Mouse (Mus musculus) stomach, postnatal 0 days (tissue): ENCODE data around the gene Ripor2. TPM values are rescaled to one million over a fixed set of nuclear protein-coding genes. Genes with fewer than 3 reads are reported as not detected.

Experiments used
- ATAC-seq: fragments of 200-750 bp; cut with Nextera tagmentation; 2 replicates; pipeline ENCODE4 v1.8.0; 2017; ENCODE audit not compliant: low FRiP score, low TSS enrichment
- DNase-seq: peaks from one replicate; pipeline ENCODE4 v3.0.0-alpha.2; 2016; ENCODE audit warnings: low spot score
- H3K27ac ChIP-seq: fragments of 300-500 bp; sonication (generic); replicated peaks from 2 replicates; pipeline ENCODE4 v1.5.1; 2014; ENCODE audit warnings: mild to moderate bottlenecking, control low read depth
- H3K27me3 ChIP-seq: fragments of 300-500 bp; sonication (generic); 2 replicates; pipeline ENCODE4 v1.6.1; 2014; ENCODE audit warnings: low read length; ENCODE audit not compliant: control insufficient read depth, insufficient read depth
- H3K36me3 ChIP-seq: fragments of 300-500 bp; sonication (generic); 2 replicates; pipeline ENCODE4 v1.6.1; 2014; ENCODE audit warnings: low read length, mixed read lengths; ENCODE audit not compliant: control insufficient read depth, insufficient read depth
- H3K4me1 ChIP-seq: fragments of 300-500 bp; sonication (generic); replicated peaks from 2 replicates; pipeline ENCODE4 v1.6.1; 2014; ENCODE audit warnings: antibody characterized with exemption; ENCODE audit not compliant: control insufficient read depth, insufficient read depth
- H3K4me2 ChIP-seq: fragments of 300-500 bp; sonication (generic); replicated peaks from 2 replicates; pipeline ENCODE4 v1.6.1; 2014; ENCODE audit warnings: low read depth, mild to moderate bottlenecking, control low read depth, moderate library complexity
- H3K4me3 ChIP-seq: fragments of 300-500 bp; sonication (generic); 2 replicates; pipeline ENCODE4 v1.5.1; 2014; ENCODE audit warnings: low read depth, low read length, control low read depth
- H3K9ac ChIP-seq: fragments of 300-500 bp; sonication (generic); 2 replicates; pipeline ENCODE4 v1.6.1; 2014; ENCODE audit warnings: mild to moderate bottlenecking, low read length, control low read depth, mixed read lengths
- H3K9me3 ChIP-seq: fragments of 300-500 bp; sonication (generic); 2 replicates; pipeline ENCODE4 v1.6.1; 2016; ENCODE audit warnings: low read length; ENCODE audit not compliant: control insufficient read depth
- CTCF ChIP-seq: IDR thresholded peaks from 2 replicates; pipeline ENCODE4 v1.5.1; 2016; ENCODE audit warnings: antibody characterized with exemption, low read depth, mild to moderate bottlenecking, moderate library complexity
- EP300 ChIP-seq: optimal IDR thresholded peaks from 2 replicates; pipeline ENCODE3; 2016; ENCODE audit warnings: antibody characterized with exemption
- WGBS: fragments of 180-500 bp; shearing (Covaris S2); extraction: QIAGEN DNeasy Blood & Tissue Kit; methylation state at CpG from one replicate; pipeline ENCODE4 v1.1.7; 2014; 5-methylcytosine and 5-hydroxymethylcytosine counted together
- polyA plus RNA-seq: library from polyadenylated mRNA; unstranded; fragments of >200 nt; fragmentation: Nextera tagmentation; extraction: Ambion mirVana; gene quantifications from 2 replicates; pipeline ENCODE4 v1.2.1, GENCODE M21; 2015

Ripor2 gene
- polyA plus RNA-seq, 1 experiment from 2014 or later: 1.6 TPM

DNA sequence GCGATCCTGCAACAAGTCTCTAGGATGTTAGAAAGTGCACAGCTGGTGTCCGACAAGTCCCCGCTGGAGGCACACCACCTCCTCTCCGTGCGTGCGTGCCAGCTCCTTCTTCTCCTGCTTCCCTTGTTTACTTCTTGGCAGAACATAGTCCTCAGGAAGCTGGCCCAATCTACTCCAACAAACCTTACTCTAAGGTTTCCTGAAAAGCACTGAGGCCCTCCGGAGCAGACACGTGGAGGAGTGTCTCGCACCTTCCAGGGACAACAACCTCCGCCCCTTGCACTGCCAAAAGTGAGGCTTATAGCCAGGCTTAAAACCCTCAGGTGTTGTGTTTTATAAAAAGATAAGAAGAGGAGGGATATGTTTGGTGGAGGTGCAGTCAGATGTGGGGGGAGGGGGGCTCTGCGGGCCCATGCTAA, 21.6 kb downstream of the Ripor2 start:
- Histone ChIP-seq H3K4me2 (peak overlapping the region; percentile 32), H3K4me3 (no peak overlapping the region), H3K4me1 (peaks cover 3% of the 10 kb centered on the region; the same call in 1 of the 2 replicates), H3K27me3 (no peaks in the 10 kb centered on the region), H3K36me3 (no peaks in the 10 kb centered on the region), H3K9ac (no peak overlapping the region), H3K9me3 (no peaks in the 10 kb centered on the region), H3K27ac (peak overlapping the region; percentile 67; the same call in 1 of the 2 replicates)
- 9% methylated on average over 10 of the region's 11 CpGs for WGBS
- ATAC-seq: peak; percentile 43
- peak; percentile 63 for DNase-seq
- TF ChIP-seq EP300 (no peak), CTCF (0 out of 2 replicates have a peak, but pooled peaks have one; percentile 20)

DNA sequence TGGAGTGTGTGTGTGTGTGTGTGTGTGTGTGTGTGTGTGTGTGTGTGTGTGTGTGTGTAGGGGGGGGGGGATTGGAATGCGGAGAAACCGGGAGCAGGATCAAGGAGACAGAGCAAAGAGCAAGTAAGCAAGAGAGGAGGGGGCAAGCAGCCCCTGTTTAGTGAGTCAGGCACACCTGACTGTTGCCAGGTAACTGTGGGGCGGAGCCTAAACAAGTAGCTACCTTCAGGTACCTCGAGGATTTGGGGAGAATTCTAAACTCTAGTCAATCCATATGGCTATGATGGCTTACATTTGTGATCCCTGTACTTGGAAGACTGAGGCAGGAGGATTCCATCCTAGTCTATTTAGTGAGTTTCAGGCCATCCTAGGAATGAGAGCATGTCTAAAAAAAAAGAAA, 22.1 kb downstream of the Ripor2 start:
- peak overlapping the region; percentile 32; the same call in 1 of the 2 replicates for H3K4me2 ChIP-seq
- H3K27ac ChIP-seq: 0 out of 2 replicates have a peak overlapping the region, but pooled peaks have one; percentile 67
- no peaks in the 10 kb centered on the region for H3K9me3 ChIP-seq
- peak; percentile 21 for DNase-seq
- peaks cover 3% of the 10 kb centered on the region; the same call in 1 of the 2 replicates for H3K4me1 ChIP-seq
- H3K9ac ChIP-seq: no peak overlapping the region
- no peaks in the 10 kb centered on the region for H3K36me3 ChIP-seq
- H3K27me3 ChIP-seq: no peaks in the 10 kb centered on the region
- WGBS: 53% methylated on average over 2 of the region's 4 CpGs
- no peak for ATAC-seq
- no peak overlapping the region for H3K4me3 ChIP-seq
- TF ChIP-seq CTCF (no peak), EP300 (no peak)

- ATAC-seq (no peak), DNase-seq (no peak)
- Histone ChIP-seq H3K36me3 (no peaks in the 10 kb centered on the region), H3K9me3 (no peaks in the 10 kb centered on the region), H3K27ac (no peak overlapping the region), H3K4me1 (peaks cover 3% of the 10 kb centered on the region; the same call in 1 of the 2 replicates), H3K4me3 (no peak overlapping the region), H3K4me2 (peak overlapping the region; percentile 35; the same call in 1 of the 2 replicates), H3K27me3 (no peaks in the 10 kb centered on the region), H3K9ac (no peak overlapping the region)
- 23% methylated on average over 20 of the region's 20 CpGs for WGBS
- TF ChIP-seq EP300 (no peak), CTCF (no peak)
These were observed 23.0 kb downstream of the Ripor2 start for GRCm38 (mm10) chr13:24604761-24605591.

DNA sequence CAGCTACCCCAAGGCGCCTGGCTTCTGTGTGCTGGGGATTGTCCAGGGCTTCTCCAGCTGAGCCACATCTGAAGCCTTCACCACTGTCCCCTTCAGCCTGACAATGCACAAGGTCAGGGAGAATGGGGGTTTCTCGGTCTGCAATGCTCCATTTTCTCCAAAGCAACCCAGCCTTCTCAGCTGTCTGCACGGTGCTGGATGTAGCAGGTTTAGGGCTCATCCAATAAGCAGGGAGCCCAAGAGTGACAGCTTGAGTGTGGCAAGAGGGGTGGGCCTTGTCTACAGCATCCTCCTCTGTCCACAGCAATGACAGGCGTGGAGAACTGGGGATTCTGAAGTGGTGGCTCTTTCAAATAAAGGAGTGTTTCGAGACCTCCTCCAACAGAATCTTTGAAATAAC, 23.8 kb downstream of the Ripor2 start:
- no peak overlapping the region for H3K4me2 ChIP-seq
- H3K4me3 ChIP-seq: no peak overlapping the region
- peaks cover 3% of the 10 kb centered on the region; the same call in 1 of the 2 replicates for H3K4me1 ChIP-seq
- H3K9ac ChIP-seq: no peak overlapping the region
- ATAC-seq (no peak), DNase-seq (no peak)
- no peaks in the 10 kb centered on the region for H3K36me3 ChIP-seq
- no peak for TF ChIP-seq CTCF
- no peak for TF ChIP-seq EP300
- H3K27ac ChIP-seq: no peak overlapping the region
- no peaks in the 10 kb centered on the region for H3K27me3 ChIP-seq
- H3K9me3 ChIP-seq: no peaks in the 10 kb centered on the region
- 79% methylated on average over 5 of the region's 5 CpGs for WGBS

DNA sequence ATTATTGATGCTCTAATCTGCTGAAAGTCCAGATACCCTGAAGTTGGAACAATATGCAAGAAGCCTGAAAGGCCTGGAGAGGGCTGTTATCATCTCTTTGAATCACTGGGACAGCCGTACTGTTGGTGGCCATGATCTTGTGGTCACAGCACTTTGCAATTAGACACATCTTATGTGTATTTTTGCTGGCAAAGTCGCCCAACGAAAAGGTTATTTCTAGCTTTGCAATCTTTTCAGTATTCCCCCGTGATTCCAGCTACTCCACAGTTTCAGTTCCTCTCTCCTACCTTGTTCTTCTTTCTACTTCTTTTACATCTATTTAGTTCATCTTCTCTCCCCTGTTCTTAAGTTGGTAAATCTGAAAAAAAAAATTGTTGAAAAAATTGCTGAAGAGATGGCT, 26.0 kb downstream of the Ripor2 start:
- Histone ChIP-seq H3K36me3 (no peaks in the 10 kb centered on the region), H3K4me2 (no peak overlapping the region), H3K9ac (no peak overlapping the region), H3K9me3 (no peaks in the 10 kb centered on the region), H3K27ac (no peak overlapping the region), H3K27me3 (no peaks in the 10 kb centered on the region), H3K4me1 (peaks cover 3% of the 10 kb centered on the region; the same call in 1 of the 2 replicates), H3K4me3 (no peak overlapping the region)
- DNase-seq (no peak), ATAC-seq (no peak)
- WGBS: 89% methylated on average over 4 of the region's 4 CpGs
- TF ChIP-seq CTCF (no peak), EP300 (no peak)

DNA sequence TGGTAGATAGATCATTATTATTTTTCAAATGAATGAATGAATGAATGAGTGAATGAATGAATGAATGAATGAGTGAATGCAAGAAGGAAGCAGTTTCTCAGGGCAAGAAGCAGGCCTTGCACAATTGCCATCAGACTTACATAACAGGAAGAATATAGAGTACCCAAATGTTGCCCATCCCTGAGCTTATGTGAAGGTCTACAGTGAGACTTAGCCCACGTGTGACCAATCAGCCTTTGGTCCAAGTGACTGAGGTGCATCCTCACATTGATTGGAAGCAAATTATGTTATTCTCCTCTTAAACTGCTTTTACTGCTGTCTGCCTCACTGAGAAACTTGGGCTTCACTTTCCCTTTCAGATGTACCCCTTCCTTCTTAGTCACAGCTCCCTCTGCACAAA, 26.7 kb downstream of the Ripor2 start:
- no peak for ATAC-seq
- WGBS: 80% methylated on average over 1 of the region's 1 CpGs
- no peak for TF ChIP-seq CTCF

More for the DNA sequence above, 26.7 kb downstream of the Ripor2 start:
- H3K36me3 ChIP-seq: no peaks in the 10 kb centered on the region
- H3K9me3 ChIP-seq: no peaks in the 10 kb centered on the region
- H3K27me3 ChIP-seq: no peaks in the 10 kb centered on the region
- no peak for DNase-seq
- H3K4me2 ChIP-seq: no peak overlapping the region
- 0 out of 2 replicates have a peak, but pooled peaks cover 3% of the 10 kb centered on the region for H3K4me1 ChIP-seq
- H3K4me3 ChIP-seq: no peak overlapping the region
- no peak overlapping the region for H3K9ac ChIP-seq
- H3K27ac ChIP-seq: no peak overlapping the region
